Comparison of ENCODE assay signal across 17 mouse cellular contexts in the genomic region with DNA sequence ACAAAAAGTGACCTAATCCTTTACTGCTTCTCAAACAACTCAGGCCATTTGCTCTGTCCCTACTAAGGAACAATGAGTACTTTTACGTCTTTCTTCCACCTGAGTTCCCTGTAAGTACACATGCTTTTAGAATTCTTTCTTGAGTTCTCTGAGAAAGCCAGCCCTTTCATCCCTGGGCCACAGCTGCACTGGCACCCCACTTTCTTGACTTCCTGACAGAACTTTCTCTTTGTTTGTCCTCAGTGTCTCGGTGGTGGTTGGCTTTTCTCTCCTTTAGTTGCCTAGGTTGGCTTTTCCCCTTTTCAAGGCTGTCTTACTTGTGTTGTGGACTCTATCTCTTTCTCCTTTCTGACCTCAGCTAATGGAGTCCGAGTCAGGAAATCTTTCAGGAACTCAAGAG. TPM values are rescaled to one million over a fixed set of nuclear protein-coding genes. Genes with fewer than 3 reads are reported as not detected.
DNase-seq lines count a peak whose midpoint lies in the region; ATAC-seq and TF ChIP-seq lines count a peak whose summit lies in the region.
"Had no signal": no experiment of that assay in that cellular context is flagged by ENCODE, and none has a peak within 500 bp of the region (broad histone marks: within the 10 kb centered on the region; RNA-seq: fewer than 3 reads in every experiment).

No protein-coding gene starts in this region.

- H3K4me2 ChIP-seq in liver, postnatal 0 days (ENCODE audit: low read depth, low read length) = peak overlapping the region; percentile 13; the same call in 1 of the 2 replicates
- H3K4me2 ChIP-seq in midbrain, embryonic 11.5 days = no peak overlapping the region
- H3K4me2 ChIP-seq: heart, embryonic 11.5 days; intestine, embryonic 15.5 days had no signal

- peak overlapping the region; percentile 10; the same call in 1 of the 2 replicates for H3K27ac ChIP-seq in gastrocnemius, adult 2 months
- H3K27ac ChIP-seq in liver, postnatal 0 days (ENCODE audit: low read depth) = no peak overlapping the region
- no peak overlapping the region for H3K27ac ChIP-seq in midbrain, embryonic 11.5 days (ENCODE audit: low read depth, low read length)
- H3K27ac ChIP-seq in thymus, adult 2 months (ENCODE audit: control insufficient read depth, insufficient read depth, low read length) = peak overlapping the region; percentile 92
- H3K27ac ChIP-seq: embryonic facial prominence, embryonic 15.5 days; forebrain, embryonic 12.5 days; intestine, embryonic 15.5 days; limb, embryonic 10.5 days; liver, embryonic 14.5 days had no signal

- no peak for DNase-seq in gastrocnemius, adult 2 months
- no peak for DNase-seq in gastrocnemius, postnatal 25 days
- no peak for DNase-seq in liver, postnatal 0 days
- DNase-seq in liver = no peak
- DNase-seq in midbrain, embryonic 11.5 days (ENCODE audit: low spot score, missing footprints) = peak; percentile 82
- peak; percentile 58 for DNase-seq in thymus, adult 2 months
- no peak for DNase-seq in urinary bladder, adult 18-20 months (ENCODE audit: low spot score in 2 of 2)
- no peak for DNase-seq in gastrocnemius, postnatal 10 days
- DNase-seq: cerebellum, adult 2 months; kidney, postnatal 25 days had no signal

- peaks cover 3% of the 10 kb centered on the region; the same call in 1 of the 2 replicates for H3K36me3 ChIP-seq in liver, postnatal 0 days (replicated peaks; ENCODE audit: insufficient read depth, low read length)
- no peaks in the 10 kb centered on the region for H3K36me3 ChIP-seq in midbrain, embryonic 11.5 days (ENCODE audit: control insufficient read depth, insufficient read depth, low read length)
- H3K36me3 ChIP-seq in thymus, adult 2 months (ENCODE audit: control insufficient read depth, insufficient read depth, low read length) = no peaks in the 10 kb centered on the region
- H3K36me3 ChIP-seq: embryonic facial prominence, embryonic 15.5 days; forebrain, embryonic 12.5 days; intestine, embryonic 15.5 days had no signal

- no peak for TF ChIP-seq POLR2A in thymus, adult 2 months (IDR thresholded peaks at IDR 0.05; ENCODE audit: control insufficient read depth, extremely low read depth, insufficient read depth, low read length, poor library complexity)

- no peak overlapping the region for H3K9ac ChIP-seq in liver, postnatal 0 days (replicated peaks)
- H3K9ac ChIP-seq in midbrain, embryonic 11.5 days (ENCODE audit: low read length) = no peak overlapping the region
- H3K9ac ChIP-seq: embryonic facial prominence, embryonic 15.5 days; forebrain, embryonic 12.5 days; intestine, embryonic 15.5 days; liver, embryonic 14.5 days had no signal

- TF ChIP-seq CTCF in gastrocnemius, adult 2 months (IDR thresholded peaks at IDR 0.05) = no peak
- no peak for TF ChIP-seq CTCF in liver, postnatal 0 days (IDR thresholded peaks at IDR 0.05; ENCODE audit: low read depth)
- TF ChIP-seq CTCF in thymus, adult 2 months (IDR thresholded peaks at IDR 0.05; ENCODE audit: borderline replicate concordance, control insufficient read depth, extremely low read depth, insufficient read depth, low read length, poor library complexity) = no peak

- no peak for TF ChIP-seq EP300 in liver, postnatal 0 days (IDR thresholded peaks at IDR 0.05; ENCODE audit: low read depth)

- 48% methylated on average over 3 of the region's 3 CpGs for WGBS in liver, postnatal 0 days (ENCODE audit: insufficient replicate concordance)
- 51% methylated on average over 3 of the region's 3 CpGs for WGBS in midbrain, embryonic 11.5 days
- WGBS in thymus, adult 2 months = 4% methylated on average over 3 of the region's 3 CpGs

- no peaks in the 10 kb centered on the region for H3K27me3 ChIP-seq in liver, postnatal 0 days (ENCODE audit: insufficient read depth, low read length)
- H3K27me3 ChIP-seq in midbrain, embryonic 11.5 days (ENCODE audit: control insufficient read depth, insufficient read depth, low read length) = no peaks in the 10 kb centered on the region
- H3K27me3 ChIP-seq in thymus, adult 2 months (ENCODE audit: control insufficient read depth, insufficient read depth, low read length) = no peaks in the 10 kb centered on the region
- H3K27me3 ChIP-seq: embryonic facial prominence, embryonic 15.5 days; forebrain, embryonic 12.5 days; intestine, embryonic 15.5 days; megakaryocyte, embryonic 14.5 days had no signal

- no peak overlapping the region; the same call in 1 of the 2 replicates for H3K4me3 ChIP-seq in gastrocnemius, adult 2 months
- H3K4me3 ChIP-seq in liver, postnatal 0 days (ENCODE audit: low read depth, low read length) = no peak overlapping the region
- no peak overlapping the region for H3K4me3 ChIP-seq in midbrain, embryonic 11.5 days (ENCODE audit: low read depth, low read length)
- no peak overlapping the region for H3K4me3 ChIP-seq in thymus, adult 2 months (ENCODE audit: control insufficient read depth, insufficient read depth, low read length)
- H3K4me3 ChIP-seq: embryonic facial prominence, embryonic 15.5 days; forebrain, embryonic 12.5 days; intestine, embryonic 15.5 days; limb, embryonic 10.5 days; megakaryocyte, embryonic 14.5 days had no signal

- peaks cover 27% of the 10 kb centered on the region for H3K4me1 ChIP-seq in liver, postnatal 0 days (ENCODE audit: insufficient read depth)
- peaks cover 12% of the 10 kb centered on the region for H3K4me1 ChIP-seq in midbrain, embryonic 11.5 days (ENCODE audit: control insufficient read depth, insufficient read depth, low read length)
- H3K4me1 ChIP-seq in thymus, adult 2 months (replicated peaks; ENCODE audit: control insufficient read depth, insufficient read depth, low read length) = peaks cover 14% of the 10 kb centered on the region

- intact Hi-C loops in gastrocnemius, adult 2 months (cut with DNase I) = no loop called here

- H3K9me3 ChIP-seq in liver, postnatal 0 days (ENCODE audit: low read length) = no peaks in the 10 kb centered on the region
- no peaks in the 10 kb centered on the region for H3K9me3 ChIP-seq in midbrain, embryonic 11.5 days (ENCODE audit: control insufficient read depth, low read length)
- H3K9me3 ChIP-seq: embryonic facial prominence, embryonic 15.5 days; forebrain, embryonic 12.5 days; intestine, embryonic 15.5 days; limb, embryonic 10.5 days; megakaryocyte, embryonic 14.5 days had no signal

- ATAC-seq in liver, postnatal 0 days = no peak
- ATAC-seq in midbrain, embryonic 11.5 days (ENCODE audit: low FRiP score) = no peak
- ATAC-seq: intestine, embryonic 15.5 days had no signal

RNA-seq across cellular contexts. Expression of a gene that starts 3.2 kb away (rescaled TPM):
- 10 to 100 TPM; 15.5 to 15.6 TPM for total RNA-seq in gastrocnemius, adult 2 months (2021)
- total RNA-seq in gastrocnemius, postnatal 25 days (2021) = 10 to 100 TPM; 13.8 to 14.5 TPM
- polyA plus RNA-seq in liver, postnatal 0 days (2015; fragmentation: Nextera tagmentation; extraction: Ambion mirVana) = 6.2 and 6.3 TPM in 2 replicates
- 24.5 and 25.2 TPM in 2 replicates for polyA plus RNA-seq in midbrain, embryonic 11.5 days (2014; fragmentation: Nextera tagmentation; extraction: Ambion mirVana)
- polyA plus RNA-seq in thymus, adult 2 months (2012; rRNA removed) = 26.5 and 28.8 TPM in 2 replicates
- 10 to 100 TPM; 14.8 to 14.9 TPM for total RNA-seq in gastrocnemius, postnatal 10 days (2021)

Comparison
In these comparisons a context has a peak if more than half of its experiments do, and no peak if none do; other contexts are left out.
1. DNase-seq: peak in midbrain, embryonic 11.5 days (single experiment) and thymus, adult 2 months (single experiment); none in gastrocnemius, adult 2 months (single experiment), gastrocnemius, postnatal 25 days (single experiment), liver, postnatal 0 days (single experiment), liver (single experiment), urinary bladder, adult 18-20 months (0 of 2) and gastrocnemius, postnatal 10 days (single experiment).
2. H3K27ac ChIP-seq: peak in gastrocnemius, adult 2 months (single experiment) and thymus, adult 2 months (single experiment); none in liver, postnatal 0 days (single experiment) and midbrain, embryonic 11.5 days (single experiment).